Mouse (Mus musculus): ENCODE measurements around the gene Sh3gl1.

Gene Sh3gl1

DNA sequence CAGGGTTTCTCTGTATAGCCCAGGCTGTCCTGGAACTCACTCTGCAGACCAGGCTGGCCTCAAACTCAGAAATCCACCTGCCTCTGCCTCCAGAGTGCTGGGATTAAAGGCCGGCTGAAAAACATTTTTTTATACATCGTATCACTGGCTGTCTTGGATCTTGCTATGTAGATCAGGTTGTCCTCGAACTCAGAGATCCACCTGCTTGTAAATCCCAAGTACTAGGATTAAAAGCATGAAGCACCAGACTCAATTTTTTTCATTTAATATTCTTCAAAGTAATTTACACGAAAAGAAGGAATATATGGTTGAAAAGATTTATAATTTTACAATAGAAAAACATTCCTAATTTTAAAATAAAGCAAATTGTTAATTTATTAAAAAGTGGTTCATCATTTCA lies 2.9 kb upstream of the Sh3gl1 start:
- DNase-seq = no peak

DNA sequence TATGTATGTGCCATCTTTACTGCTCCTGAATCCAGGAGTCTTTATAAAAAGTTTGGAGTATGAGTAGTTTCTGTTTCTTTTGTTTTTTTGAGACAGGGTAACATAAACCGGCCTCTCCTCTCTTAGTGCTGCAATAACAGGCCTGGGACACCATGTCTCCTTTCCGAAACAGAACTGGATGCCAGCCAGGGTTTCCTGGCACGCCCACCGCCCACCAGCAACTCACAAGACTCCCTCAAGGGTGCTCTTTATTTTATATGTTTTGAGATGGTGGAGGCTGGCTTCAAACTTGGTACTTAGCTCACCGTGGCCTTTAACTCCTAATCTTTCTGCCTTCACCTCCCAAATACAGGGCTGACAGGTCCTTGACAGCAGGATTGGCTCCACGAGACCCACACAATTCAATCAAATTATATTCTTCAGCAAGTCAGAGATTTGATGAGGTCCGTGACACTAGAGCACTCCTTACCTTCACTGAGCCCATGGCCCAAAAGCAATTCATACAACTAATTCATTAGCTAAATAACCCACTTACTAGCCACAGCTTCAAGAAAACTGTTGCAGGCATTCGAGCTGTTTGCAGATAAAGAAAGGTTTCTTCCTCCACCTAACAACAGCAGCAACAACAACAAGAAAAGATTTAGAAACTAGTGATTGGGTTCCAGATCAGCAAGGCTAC lies 2.3 kb upstream of the Sh3gl1 start:
- DNase-seq = no peak

- no peak for DNase-seq
Observed at GRCm38 (mm10) chr17:56036901-56037287, 459 bp upstream of the Sh3gl1 start.

GRCm38 (mm10) chr17:56035216-56035615 lies 1.2 kb downstream of the Sh3gl1 start:
- DNase-seq = no peak

DNA sequence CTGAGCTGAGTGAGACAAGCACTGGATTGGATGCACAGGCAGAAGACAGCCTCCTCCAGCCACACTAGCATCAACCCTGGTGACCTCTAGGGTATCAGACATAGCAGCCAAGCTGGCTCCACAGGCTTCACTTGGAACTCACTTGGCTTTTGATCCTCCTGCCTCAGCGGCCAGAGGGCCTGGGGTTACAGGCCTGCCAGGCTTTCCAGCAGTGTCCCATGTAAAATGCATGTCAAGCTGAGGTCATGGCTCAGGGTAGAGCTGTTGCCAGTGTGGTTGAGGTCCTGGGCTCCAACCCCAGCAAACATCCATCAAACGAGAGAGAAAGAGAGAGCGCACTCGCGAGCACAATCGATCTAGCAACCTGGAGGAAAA lies 1.7 kb downstream of the Sh3gl1 start:
- DNase-seq = no peak

DNA sequence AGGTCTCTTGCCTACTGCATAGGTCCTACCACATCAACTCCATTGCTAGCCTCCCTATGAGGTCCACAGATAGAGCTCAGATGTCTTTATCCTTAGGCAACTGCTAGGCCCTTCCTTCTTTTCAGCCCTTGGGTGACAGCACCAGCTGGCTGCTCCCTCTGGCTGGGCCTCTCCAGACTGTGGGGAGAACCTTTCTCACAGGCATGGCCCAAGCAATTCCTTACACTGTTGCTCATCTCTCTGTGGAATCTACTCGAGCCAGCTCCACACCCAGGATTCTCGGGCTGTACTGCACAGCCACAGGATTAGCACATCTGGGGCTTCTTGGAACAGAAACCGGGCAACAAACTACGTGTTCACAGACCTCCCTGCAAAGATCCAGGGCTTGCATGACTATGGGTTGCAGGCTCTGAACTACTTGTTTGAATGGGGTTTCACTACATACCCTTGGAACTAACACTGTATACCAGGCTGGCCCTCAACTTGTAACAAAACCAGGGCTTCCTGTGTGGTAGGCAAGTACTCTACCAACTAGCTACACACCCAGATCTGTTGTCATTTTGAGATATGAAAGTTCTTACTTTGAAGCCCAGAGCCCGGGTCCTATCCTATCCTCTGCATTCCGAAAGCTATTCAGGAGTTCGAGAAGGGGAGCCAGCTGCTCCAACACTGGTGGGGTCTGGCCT lies 2.3 kb downstream of the Sh3gl1 start:
- DNase-seq = no peak

- DNase-seq = no peak
Observed at GRCm38 (mm10) chr17:56032831-56033230, 3.6 kb downstream of the Sh3gl1 start.

GRCm38 (mm10) chr17:56032127-56032733 lies 4.2 kb downstream of the Sh3gl1 start:
- peak; percentile 56 for DNase-seq

GRCm38 (mm10) chr17:56031431-56031830 lies 5.0 kb downstream of the Sh3gl1 start:
- DNase-seq = no peak

- DNase-seq = peak; percentile 79
Observed at GRCm38 (mm10) chr17:56030919-56031318, 5.5 kb downstream of the Sh3gl1 start.

GRCm38 (mm10) chr17:56030238-56030870 lies 6.1 kb downstream of the Sh3gl1 start:
- no peak for DNase-seq

- DNase-seq = no peak
Observed at GRCm38 (mm10) chr17:56027801-56028441, 8.5 kb downstream of the Sh3gl1 start.

GRCm38 (mm10) chr17:56026881-56027280 lies 9.6 kb downstream of the Sh3gl1 start:
- DNase-seq = no peak

DNA sequence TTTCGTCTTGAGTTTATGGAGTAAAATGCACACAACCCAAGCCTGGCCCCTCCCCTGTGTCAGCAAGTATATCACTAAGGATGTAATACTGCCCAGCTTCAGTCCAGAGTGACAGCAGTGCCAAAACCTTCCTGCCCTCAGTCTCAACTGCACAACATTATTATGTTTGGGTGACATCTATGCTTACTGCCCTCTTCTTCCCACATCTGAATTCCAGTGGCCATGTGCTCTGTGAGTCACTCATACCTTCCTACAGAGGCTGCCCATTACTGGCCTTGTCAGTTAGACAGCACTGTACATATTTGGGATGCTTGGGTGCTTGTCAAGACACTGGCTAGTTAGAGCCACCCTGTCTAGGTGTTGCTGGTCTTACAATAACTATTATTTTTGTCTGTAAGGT lies 10.1 kb downstream of the Sh3gl1 start:
- DNase-seq = no peak

GRCm38 (mm10) chr17:56024931-56025330 lies 11.5 kb downstream of the Sh3gl1 start:
- DNase-seq = no peak

GRCm38 (mm10) chr17:56024476-56024875 lies 12.0 kb downstream of the Sh3gl1 start:
- DNase-seq = no peak

DNA sequence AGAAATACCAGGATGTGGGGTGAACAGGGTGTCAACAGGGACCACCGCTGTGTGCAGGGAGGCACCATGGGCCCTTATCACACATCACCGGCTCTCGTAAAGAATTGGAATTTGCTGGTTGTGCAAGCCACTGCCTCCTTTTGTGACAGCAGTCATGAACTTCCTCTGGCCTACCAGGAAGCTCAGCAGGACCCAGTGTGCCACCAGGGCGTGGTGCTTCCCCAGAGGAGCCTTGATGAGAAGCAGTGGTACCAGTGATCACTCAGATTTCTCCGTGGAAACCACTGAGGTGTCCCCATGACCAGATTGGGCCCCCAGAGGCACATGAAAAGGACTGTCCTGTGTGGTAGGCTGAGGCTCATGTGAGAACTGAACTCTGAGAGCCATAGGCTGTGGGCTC lies 13.0 kb downstream of the Sh3gl1 start:
- no peak for DNase-seq

- no peak for DNase-seq
Observed at GRCm38 (mm10) chr17:56022989-56023290, 13.5 kb downstream of the Sh3gl1 start.

DNA sequence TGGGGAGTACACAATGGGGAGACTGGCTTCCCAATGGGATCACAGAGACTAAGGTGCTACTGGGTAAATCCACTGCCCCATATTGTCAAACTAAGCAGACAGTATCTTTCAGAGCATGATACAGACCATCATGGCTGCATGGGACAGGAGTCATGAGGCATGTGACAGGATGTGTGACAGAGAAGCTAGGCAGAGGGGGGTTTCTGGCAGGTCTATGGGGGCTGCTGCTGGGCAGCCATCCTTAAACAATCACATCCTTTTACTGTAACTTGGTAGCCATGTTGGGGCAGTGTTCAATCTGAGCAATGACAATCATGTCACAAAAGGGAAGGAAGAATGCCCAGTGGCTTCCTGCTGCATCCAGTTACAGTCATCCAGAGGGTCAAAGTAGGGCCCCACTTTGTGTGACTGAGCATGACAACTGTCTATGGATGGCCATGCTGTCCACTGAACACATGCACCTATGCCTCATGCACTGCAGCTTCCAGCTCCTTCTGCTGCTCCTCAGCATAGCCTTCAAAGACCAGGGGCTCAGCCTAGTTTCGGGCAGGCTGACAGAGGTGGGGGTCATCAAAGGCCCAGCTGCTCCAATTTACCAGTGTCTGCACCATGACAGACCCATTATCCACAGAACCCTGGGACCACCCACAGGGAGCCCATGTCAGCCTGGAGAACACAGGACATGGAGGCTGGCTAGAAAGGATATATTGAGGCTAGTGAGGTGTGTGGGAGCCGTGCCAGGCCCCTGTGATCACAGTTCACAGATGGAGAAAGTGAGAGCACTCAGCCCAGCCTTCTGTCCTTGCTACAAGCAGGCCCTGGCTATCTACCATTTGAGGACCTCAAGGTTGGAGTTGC lies 14.1 kb downstream of the Sh3gl1 start:
- DNase-seq = no peak

DNA sequence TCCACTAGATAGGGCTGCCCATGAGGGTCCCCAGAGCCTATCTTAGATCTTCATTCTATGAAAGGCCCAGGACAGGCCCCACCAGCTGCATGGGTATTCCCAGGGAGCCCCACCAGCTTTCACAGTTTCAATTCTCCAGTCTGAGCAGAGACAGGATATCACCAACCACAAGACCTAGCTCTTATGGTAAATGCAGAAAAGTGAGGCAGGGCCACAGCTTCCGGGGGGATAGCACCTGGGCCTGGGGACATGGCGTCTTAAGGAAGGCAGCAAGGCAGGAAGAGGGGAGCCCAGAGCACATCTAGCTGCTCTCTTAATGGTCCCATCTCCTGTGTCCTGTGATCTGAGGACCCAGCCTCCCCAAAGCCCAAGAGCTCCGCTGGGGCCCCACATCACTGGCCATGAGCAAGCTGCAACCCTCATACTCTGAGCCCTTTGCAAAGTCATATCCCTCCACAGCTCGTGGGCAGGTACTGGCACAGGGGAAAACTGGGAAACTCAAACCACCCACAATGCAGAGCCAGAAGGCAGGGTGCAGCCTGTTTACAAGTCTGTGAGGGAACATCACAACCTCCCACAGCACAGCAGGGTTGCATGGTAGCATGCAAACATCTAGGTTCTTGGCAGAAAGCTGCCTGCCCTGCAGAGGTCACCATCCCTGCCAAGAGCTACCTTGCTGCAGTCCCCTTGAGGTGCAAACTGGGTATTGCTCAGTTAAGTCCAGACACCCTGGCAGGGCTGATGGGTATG lies 15.1 kb downstream of the Sh3gl1 start:
- DNase-seq = no peak

DNA sequence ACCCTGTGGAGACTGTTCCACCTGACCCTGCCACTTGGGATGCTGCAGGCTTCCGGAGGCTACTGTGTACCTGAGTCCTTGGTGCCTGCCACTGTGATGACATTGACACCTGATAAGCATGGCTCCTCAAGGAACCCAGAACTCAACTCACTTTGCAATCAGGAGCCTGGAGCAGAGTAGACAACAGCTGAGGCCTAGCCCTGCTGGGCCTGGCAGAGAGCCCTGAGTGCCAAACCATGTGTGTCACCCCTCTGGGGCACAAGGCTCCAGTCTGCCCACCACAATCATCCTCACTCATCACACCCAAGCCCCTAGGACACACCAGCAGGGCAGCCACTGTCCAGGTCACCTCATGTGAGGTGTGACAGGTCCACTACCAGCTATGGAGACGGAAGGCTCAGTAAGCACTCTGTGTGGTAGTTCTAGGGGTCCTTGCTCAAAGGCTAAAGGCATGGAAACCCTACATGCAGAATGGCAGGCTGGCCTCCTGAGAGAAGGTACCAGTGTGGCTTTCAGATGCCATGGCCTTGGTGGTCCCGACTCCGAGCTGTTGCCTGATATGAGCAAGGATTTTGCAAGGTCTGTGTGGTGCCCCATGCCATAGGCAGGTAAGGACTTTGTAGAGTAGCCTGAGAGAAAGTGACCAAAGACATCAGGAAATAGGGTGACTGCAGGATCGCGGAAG lies 15.9 kb downstream of the Sh3gl1 start:
- no peak for DNase-seq
